13 mouse cellular contexts compared by ENCODE assay signal in the genomic region with DNA sequence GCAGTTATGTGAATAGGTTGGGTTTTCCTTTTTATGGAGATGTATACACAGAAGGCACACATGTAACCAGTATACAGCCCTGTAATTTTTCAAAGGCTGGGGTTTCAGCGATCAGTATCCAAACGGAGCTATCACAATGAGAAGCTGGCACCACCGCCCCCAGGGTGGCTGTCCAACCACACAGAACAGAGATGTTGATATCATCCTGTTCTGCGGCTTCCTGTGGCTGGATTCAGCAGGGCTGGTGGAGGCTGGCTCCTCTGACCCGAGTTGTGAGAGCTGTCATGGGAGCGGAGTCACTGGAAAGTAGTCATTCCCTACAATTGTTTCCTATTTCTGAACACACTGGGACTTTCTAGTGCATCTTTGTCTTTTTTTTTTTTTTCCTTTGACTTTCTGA. TPM values are rescaled to one million over a fixed set of nuclear protein-coding genes. Genes with fewer than 3 reads are reported as not detected.
DNase-seq lines count a peak whose midpoint lies in the region; ATAC-seq and TF ChIP-seq lines count a peak whose summit lies in the region.
"Had no signal": no experiment of that assay in that cellular context is flagged by ENCODE, and none has a peak within 500 bp of the region (broad histone marks: within the 10 kb centered on the region; RNA-seq: fewer than 3 reads in every experiment).

No protein-coding gene starts in this region.

- peak overlapping the region; percentile 22; the same call in 1 of the 2 replicates for H3K4me3 ChIP-seq in forebrain, embryonic 10.5 days
- no peak overlapping the region for H3K4me3 ChIP-seq in forebrain, embryonic 13.5 days
- no peak overlapping the region for H3K4me3 ChIP-seq in liver, embryonic 11.5 days (ENCODE audit: low read depth, low read length)
- no peak overlapping the region for H3K4me3 ChIP-seq in hindbrain, embryonic 13.5 days
- no peak overlapping the region for H3K4me3 ChIP-seq in neural tube, embryonic 12.5 days
- H3K4me3 ChIP-seq in gastrocnemius, adult 2 months = no peak overlapping the region

- no peak for ATAC-seq in forebrain, embryonic 13.5 days
- ATAC-seq in liver, embryonic 11.5 days (replicated peaks; ENCODE audit: low FRiP score) = no peak
- no peak for ATAC-seq in hindbrain, embryonic 13.5 days (ENCODE audit: low FRiP score)
- no peak for ATAC-seq in neural tube, embryonic 12.5 days (ENCODE audit: low FRiP score, low read depth)

- peaks cover 18% of the 10 kb centered on the region for H3K4me1 ChIP-seq in forebrain, embryonic 10.5 days
- peaks cover 18% of the 10 kb centered on the region for H3K4me1 ChIP-seq in forebrain, embryonic 13.5 days
- H3K4me1 ChIP-seq in liver, embryonic 11.5 days (replicated peaks; ENCODE audit: control insufficient read depth, insufficient read depth, low read length) = no peaks in the 10 kb centered on the region
- peaks cover 35% of the 10 kb centered on the region for H3K4me1 ChIP-seq in hindbrain, embryonic 13.5 days (replicated peaks)
- peaks cover 17% of the 10 kb centered on the region for H3K4me1 ChIP-seq in neural tube, embryonic 12.5 days

- no peak for TF ChIP-seq CTCF in gastrocnemius, adult 2 months (IDR thresholded peaks at IDR 0.05)

- no peak overlapping the region for H3K9ac ChIP-seq in forebrain, embryonic 13.5 days
- H3K9ac ChIP-seq in liver, embryonic 11.5 days (ENCODE audit: low read depth, low read length) = no peak overlapping the region
- H3K9ac ChIP-seq in hindbrain, embryonic 13.5 days = 0 out of 2 replicates have a peak overlapping the region, but pooled peaks have one; percentile 6
- no peak overlapping the region for H3K9ac ChIP-seq in neural tube, embryonic 12.5 days

- intact Hi-C loops in gastrocnemius, adult 2 months (cut with DNase I) = loop anchor here (10.0 kb wide), 1 partner anchor 160 kb away; no protein-coding TSS in a partner anchor

- H3K27ac ChIP-seq in forebrain, embryonic 10.5 days = no peak overlapping the region
- no peak overlapping the region for H3K27ac ChIP-seq in forebrain, embryonic 13.5 days
- no peak overlapping the region for H3K27ac ChIP-seq in liver, embryonic 11.5 days (ENCODE audit: low read depth, low read length)
- peak overlapping the region; percentile 65; the same call in 1 of the 2 replicates for H3K27ac ChIP-seq in hindbrain, embryonic 13.5 days
- no peak overlapping the region for H3K27ac ChIP-seq in neural tube, embryonic 12.5 days
- H3K27ac ChIP-seq in gastrocnemius, adult 2 months = no peak overlapping the region

- H3K36me3 ChIP-seq in forebrain, embryonic 10.5 days (replicated peaks) = no peaks in the 10 kb centered on the region
- H3K36me3 ChIP-seq in forebrain, embryonic 13.5 days (ENCODE audit: poor library complexity, severe bottlenecking) = no peaks in the 10 kb centered on the region
- H3K36me3 ChIP-seq in liver, embryonic 11.5 days (ENCODE audit: control insufficient read depth, insufficient read depth, low read length) = no peaks in the 10 kb centered on the region
- peaks cover 11% of the 10 kb centered on the region for H3K36me3 ChIP-seq in hindbrain, embryonic 13.5 days
- no peaks in the 10 kb centered on the region for H3K36me3 ChIP-seq in neural tube, embryonic 12.5 days

- H3K9me3 ChIP-seq in forebrain, embryonic 10.5 days = no peaks in the 10 kb centered on the region
- H3K9me3 ChIP-seq in forebrain, embryonic 13.5 days (replicated peaks) = no peaks in the 10 kb centered on the region
- H3K9me3 ChIP-seq in liver, embryonic 11.5 days (ENCODE audit: control insufficient read depth, low read length) = no peaks in the 10 kb centered on the region
- H3K9me3 ChIP-seq in hindbrain, embryonic 13.5 days = no peaks in the 10 kb centered on the region
- no peaks in the 10 kb centered on the region for H3K9me3 ChIP-seq in neural tube, embryonic 12.5 days

- H3K4me2 ChIP-seq in forebrain, embryonic 13.5 days = no peak overlapping the region
- H3K4me2 ChIP-seq in liver, embryonic 11.5 days = peak overlapping the region; percentile 37; the same call in 1 of the 2 replicates
- peak overlapping the region; percentile 32 for H3K4me2 ChIP-seq in hindbrain, embryonic 13.5 days
- peak overlapping the region; percentile 40 for H3K4me2 ChIP-seq in neural tube, embryonic 12.5 days (replicated peaks)

- WGBS in forebrain, embryonic 10.5 days = 33% methylated on average over 6 of the region's 6 CpGs
- WGBS in forebrain, embryonic 13.5 days = 32% methylated on average over 6 of the region's 6 CpGs
- WGBS in liver, embryonic 11.5 days = 20% methylated on average over 6 of the region's 6 CpGs
- 14% methylated on average over 6 of the region's 6 CpGs for WGBS in hindbrain, embryonic 13.5 days
- WGBS in neural tube, embryonic 12.5 days = 20% methylated on average over 6 of the region's 6 CpGs

- peaks cover 72% of the 10 kb centered on the region for H3K27me3 ChIP-seq in forebrain, embryonic 10.5 days (ENCODE audit: poor library complexity, severe bottlenecking)
- peaks cover 16% of the 10 kb centered on the region; the same call in 1 of the 2 replicates for H3K27me3 ChIP-seq in forebrain, embryonic 13.5 days
- H3K27me3 ChIP-seq in liver, embryonic 11.5 days (replicated peaks; ENCODE audit: control insufficient read depth, insufficient read depth, low read length) = no peaks in the 10 kb centered on the region; the same call in 1 of the 2 replicates
- H3K27me3 ChIP-seq in hindbrain, embryonic 13.5 days = no peaks in the 10 kb centered on the region
- no peaks in the 10 kb centered on the region for H3K27me3 ChIP-seq in neural tube, embryonic 12.5 days (replicated peaks)

- DNase-seq in forebrain, embryonic 10.5 days (ENCODE audit: extremely low spot score, low spot score) = no peak
- DNase-seq in liver, embryonic 11.5 days (ENCODE audit: low spot score) = no peak
- no peak for DNase-seq in liver
- DNase-seq in gastrocnemius, adult 2 months = no peak
- no peak for DNase-seq in cerebellum, adult 9-10 months
- DNase-seq: layer of hippocampus, postnatal 36 days had no signal

RNA-seq across cellular contexts. Expression of a gene that starts 10.8 kb away (rescaled TPM):
- 0.26 and 0.33 TPM in 2 replicates for polyA plus RNA-seq in forebrain, embryonic 10.5 days (2016; fragmentation: Nextera tagmentation; extraction: Ambion mirVana)
- 2.1 and 3.1 TPM in 2 replicates for polyA plus RNA-seq in forebrain, embryonic 13.5 days (2015; fragmentation: Nextera tagmentation; extraction: Ambion mirVana)
- polyA plus RNA-seq in liver, embryonic 11.5 days (2014; fragmentation: Nextera tagmentation; extraction: Ambion mirVana) = not detected in 2 replicates
- polyA plus RNA-seq in hindbrain, embryonic 13.5 days (2015; fragmentation: Nextera tagmentation; extraction: Ambion mirVana) = 8.3 and 10.0 TPM in 2 replicates
- 2.7 and 3.1 TPM in 2 replicates for polyA plus RNA-seq in neural tube, embryonic 12.5 days (2016; fragmentation: Nextera tagmentation; extraction: Ambion mirVana)
- not detected for total RNA-seq in gastrocnemius, adult 2 months (2021)
- polyA plus RNA-seq: liver, adult 2 months had no signal

RNA-seq across cellular contexts. Expression of a gene that starts 38.3 kb away (rescaled TPM):
- polyA plus RNA-seq in forebrain, embryonic 10.5 days (2016; fragmentation: Nextera tagmentation; extraction: Ambion mirVana) = 0.25 TPM in 1 of 2 replicates, not detected in the other
- not detected in 2 replicates for polyA plus RNA-seq in forebrain, embryonic 13.5 days (2015; fragmentation: Nextera tagmentation; extraction: Ambion mirVana)
- polyA plus RNA-seq in liver, embryonic 11.5 days (2014; fragmentation: Nextera tagmentation; extraction: Ambion mirVana) = not detected in 2 replicates
- not detected in 2 replicates for polyA plus RNA-seq in hindbrain, embryonic 13.5 days (2015; fragmentation: Nextera tagmentation; extraction: Ambion mirVana)
- not detected in 2 replicates for polyA plus RNA-seq in neural tube, embryonic 12.5 days (2016; fragmentation: Nextera tagmentation; extraction: Ambion mirVana)
- total RNA-seq in gastrocnemius, adult 2 months (2021) = not detected
- total RNA-seq: adrenal gland, adult 2 months; heart, adult 18-20 months; layer of hippocampus, postnatal 36 days; liver, adult 2 months had no signal
- polyA plus RNA-seq: embryonic facial prominence, embryonic 14.5 days; liver, adult 2 months had no signal
